Mouse (Mus musculus) forebrain, embryonic 10.5 days (tissue): ENCODE results near the gene Rps6ka1. TPM values are rescaled to one million over a fixed set of nuclear protein-coding genes. Genes with fewer than 3 reads are reported as not detected.
"Not testable (repeated sequence)": the region's sequence is repeated elsewhere in the genome, so short reads cannot be mapped to it uniquely, and the experiment has no call there.

Source experiments
- DNase-seq: peaks from one replicate; pipeline ENCODE4 v3.0.0-alpha.2; 2017; ENCODE audit warnings: low spot score; ENCODE audit errors: extremely low spot score
- H3K27ac ChIP-seq: fragments of 300-500 bp; sonication (generic); 2 replicates; pipeline ENCODE4 v1.5.1; 2016; ENCODE audit warnings: mild to moderate bottlenecking
- H3K27me3 ChIP-seq: fragments of 300-500 bp; sonication (generic); 2 replicates; pipeline ENCODE4 v1.6.1; 2016; ENCODE audit warnings: mild to moderate bottlenecking; ENCODE audit not compliant: poor library complexity, severe bottlenecking
- H3K36me3 ChIP-seq: fragments of 300-500 bp; sonication (generic); replicated peaks from 2 replicates; pipeline ENCODE4 v1.6.1; 2016; ENCODE audit warnings: mild to moderate bottlenecking, moderate library complexity
- H3K4me1 ChIP-seq: fragments of 300-500 bp; sonication (generic); 2 replicates; pipeline ENCODE4 v1.6.1; 2016
- H3K4me3 ChIP-seq: fragments of 300-500 bp; sonication (generic); 2 replicates; pipeline ENCODE4 v1.5.1; 2016; ENCODE audit warnings: mild to moderate bottlenecking, moderate library complexity
- H3K9me3 ChIP-seq: fragments of 300-500 bp; sonication (generic); 2 replicates; pipeline ENCODE4 v1.6.1; 2016; ENCODE audit warnings: mild to moderate bottlenecking, moderate library complexity
- WGBS: fragments of 180-500 bp; shearing (Covaris S2); methylation state at CpG from one replicate; pipeline ENCODE4 v1.1.7; 2016; 5-methylcytosine and 5-hydroxymethylcytosine counted together
- polyA plus RNA-seq: library from polyadenylated mRNA; unstranded; fragments of >200 nt; fragmentation: Nextera tagmentation; extraction: Ambion mirVana; gene quantifications from 2 replicates; pipeline ENCODE4 v1.2.1, GENCODE M21; 2016

The Rps6ka1 gene
- polyA plus RNA-seq, 1 experiment from 2014 or later = 42.7 TPM

DNA sequence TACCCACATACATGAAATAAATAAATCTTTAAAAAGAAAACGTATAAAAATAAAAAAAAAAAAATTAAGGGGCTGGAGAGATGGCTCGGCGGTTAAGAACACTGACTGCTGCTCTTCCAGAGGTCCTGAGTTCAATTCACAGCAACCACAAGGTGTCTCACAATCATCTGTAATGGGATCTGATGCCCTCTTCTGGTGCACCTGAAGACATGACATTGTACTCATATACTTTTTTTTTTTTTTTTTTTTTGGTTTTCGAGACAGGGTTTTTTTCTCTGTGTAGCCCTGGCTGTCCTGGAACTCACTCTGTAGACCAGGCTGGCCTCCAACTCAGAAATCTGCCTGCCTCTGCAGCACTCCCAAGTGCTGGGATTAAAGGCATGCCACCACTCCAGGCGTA is 18.7 kb upstream of the Rps6ka1 start:
- H3K9me3 ChIP-seq, H3K36me3 ChIP-seq, DNase-seq, H3K27ac ChIP-seq, H3K4me3 ChIP-seq, H3K27me3 ChIP-seq: not testable (repeated sequence)
- peaks cover 15% of the 10 kb centered on the region for H3K4me1 ChIP-seq
- WGBS = 82% methylated on average over 5 of the region's 5 CpGs

DNA sequence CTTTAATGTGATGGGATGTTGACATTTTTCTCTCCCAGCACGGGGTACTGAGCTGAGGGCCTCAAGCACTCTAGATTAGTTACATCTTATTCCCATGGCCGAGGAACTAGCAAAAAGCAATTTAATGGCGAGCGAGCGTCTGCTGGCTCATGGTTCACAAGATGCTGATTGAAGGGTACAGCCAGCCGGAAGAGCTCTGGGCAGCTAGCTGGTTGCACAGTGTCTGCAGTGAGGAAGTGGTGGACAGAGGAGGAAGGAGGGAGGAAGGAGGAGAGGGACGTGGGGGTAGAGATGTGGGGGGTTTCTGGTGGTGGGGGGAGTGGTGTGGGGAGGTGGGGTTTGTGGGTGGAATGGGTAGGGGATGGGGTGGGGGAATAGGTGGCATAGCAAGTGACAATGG is 17.6 kb upstream of the Rps6ka1 start:
- Histone ChIP-seq H3K27me3 (no peaks in the 10 kb centered on the region), H3K4me1 (peaks cover 5% of the 10 kb centered on the region), H3K27ac (no peak overlapping the region), H3K9me3 (no peaks in the 10 kb centered on the region), H3K4me3 (no peak overlapping the region), H3K36me3 (no peaks in the 10 kb centered on the region)
- 85% methylated on average over 7 of the region's 7 CpGs for WGBS
- no peak for DNase-seq

DNA sequence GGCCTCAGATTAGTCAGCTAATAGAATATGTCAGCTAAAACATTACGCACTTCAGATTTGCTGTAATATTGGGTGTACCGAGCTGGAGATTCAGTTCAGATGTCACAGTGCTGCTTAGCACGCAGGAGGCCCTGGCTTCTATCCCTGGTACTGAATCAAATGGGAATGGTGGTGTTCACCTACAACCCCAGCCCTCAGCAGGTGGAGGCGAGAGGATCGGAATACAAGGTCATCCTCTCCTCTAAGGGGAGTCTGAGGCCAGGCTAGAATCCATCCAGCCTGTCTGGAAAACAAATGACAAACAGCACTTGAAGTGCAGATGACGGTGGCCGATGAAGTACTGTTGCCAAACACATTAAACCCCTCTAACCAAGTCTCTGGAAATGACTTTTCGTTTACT is 16.7 kb upstream of the Rps6ka1 start:
- DNase-seq = no peak
- WGBS = 86% methylated on average over 8 of the region's 8 CpGs
- Histone ChIP-seq H3K4me3 (no peak overlapping the region), H3K36me3 (no peaks in the 10 kb centered on the region), H3K4me1 (no peaks in the 10 kb centered on the region), H3K9me3 (no peaks in the 10 kb centered on the region), H3K27me3 (no peaks in the 10 kb centered on the region), H3K27ac (no peak overlapping the region)

DNA sequence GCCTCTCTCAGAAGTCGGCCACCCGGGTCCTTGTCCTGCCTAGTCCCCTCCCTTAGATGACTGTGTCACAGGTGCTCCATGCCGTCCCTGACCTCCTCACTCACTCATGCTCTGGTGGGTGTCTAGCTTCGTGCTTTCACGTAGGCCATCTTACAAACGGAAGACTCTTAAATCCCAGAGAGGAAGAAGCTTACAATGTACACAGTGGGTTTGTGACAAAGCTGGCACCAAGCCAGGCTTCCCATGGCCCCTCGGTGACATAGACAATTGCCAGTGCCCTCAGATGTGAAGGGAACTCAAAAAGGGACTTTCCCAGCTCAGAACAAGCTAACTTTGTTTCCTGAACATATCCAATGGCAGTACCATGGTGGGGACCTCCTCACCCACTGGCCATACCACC is 15.8 kb upstream of the Rps6ka1 start:
- WGBS = 88% methylated on average over 7 of the region's 7 CpGs
- Histone ChIP-seq H3K4me1 (peaks cover 2% of the 10 kb centered on the region), H3K36me3 (no peaks in the 10 kb centered on the region), H3K4me3 (no peak overlapping the region), H3K27me3 (no peaks in the 10 kb centered on the region), H3K27ac (no peak overlapping the region), H3K9me3 (no peaks in the 10 kb centered on the region)
- no peak for DNase-seq

DNA sequence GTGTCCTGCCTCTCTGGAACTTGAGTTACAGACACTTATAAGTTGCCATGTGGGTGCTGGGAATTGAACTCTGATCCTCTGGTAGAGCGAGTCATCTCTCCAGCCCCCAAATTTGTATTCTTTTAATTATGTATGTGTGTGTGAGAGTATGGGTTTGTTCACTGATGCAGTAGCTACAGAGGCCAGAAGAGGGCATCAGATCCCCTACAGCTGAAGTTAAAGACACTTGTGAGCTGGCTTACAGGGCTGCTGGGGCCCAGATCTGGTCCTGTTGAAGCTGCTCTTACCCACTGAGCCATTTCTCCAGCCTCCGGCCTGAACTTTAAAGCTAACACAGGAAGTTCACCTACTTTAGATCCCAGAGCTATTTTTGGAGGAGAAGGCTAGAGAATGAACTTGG is 14.9 kb upstream of the Rps6ka1 start:
- Histone ChIP-seq H3K4me1 (peaks cover 7% of the 10 kb centered on the region), H3K4me3 (no peak overlapping the region), H3K27ac (no peak overlapping the region), H3K27me3 (no peaks in the 10 kb centered on the region), H3K9me3 (no peaks in the 10 kb centered on the region), H3K36me3 (no peaks in the 10 kb centered on the region)
- 93% methylated on average over 2 of the region's 2 CpGs for WGBS
- no peak for DNase-seq

DNA sequence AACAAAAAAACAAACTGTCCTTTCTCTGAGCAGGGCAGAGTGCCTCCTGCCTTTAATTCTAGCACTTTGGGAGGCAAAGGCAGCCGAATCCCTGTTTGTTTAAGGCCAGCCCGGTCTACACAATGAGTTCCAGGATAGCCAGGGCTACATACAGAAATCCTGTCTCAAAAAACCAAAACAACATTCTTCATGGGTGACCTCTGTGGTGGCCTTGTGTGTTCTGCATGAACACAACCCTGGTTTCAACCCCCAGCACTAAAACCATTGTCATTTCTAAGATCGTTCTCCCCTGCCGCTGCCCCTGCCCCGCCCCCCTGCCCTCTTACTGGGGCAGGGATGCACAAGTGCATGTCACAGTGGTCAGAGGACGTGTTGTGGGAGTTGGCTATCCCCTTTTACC is 13.3 kb upstream of the Rps6ka1 start:
- H3K27me3 ChIP-seq = no peaks in the 10 kb centered on the region
- H3K9me3 ChIP-seq = no peaks in the 10 kb centered on the region
- WGBS = 88% methylated on average over 6 of the region's 6 CpGs
- peaks cover 7% of the 10 kb centered on the region for H3K4me1 ChIP-seq
- H3K36me3 ChIP-seq = no peaks in the 10 kb centered on the region
- DNase-seq = no peak
- H3K4me3 ChIP-seq = no peak overlapping the region
- no peak overlapping the region for H3K27ac ChIP-seq

DNA sequence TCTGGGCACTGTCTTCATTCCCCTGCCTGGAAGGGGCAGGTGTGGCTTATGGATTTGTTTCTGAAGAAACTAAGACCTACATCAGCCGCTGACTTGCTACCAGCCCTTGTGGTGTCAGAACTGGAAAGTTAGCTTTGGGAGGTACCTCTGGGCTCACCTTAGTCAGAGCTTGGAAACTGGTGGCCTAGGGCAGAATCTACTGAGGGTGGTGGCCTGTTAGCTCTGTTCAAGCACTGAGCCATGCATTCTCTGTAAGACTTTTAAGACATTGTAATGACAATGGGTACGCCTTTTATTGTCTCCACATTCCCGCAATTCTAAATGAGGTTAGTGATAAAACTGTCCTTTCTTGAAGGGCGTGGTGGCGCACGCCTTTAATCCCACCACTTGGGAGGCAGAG is 12.8 kb upstream of the Rps6ka1 start:
- Histone ChIP-seq H3K27me3 (no peaks in the 10 kb centered on the region), H3K27ac (no peak overlapping the region), H3K9me3 (no peaks in the 10 kb centered on the region), H3K4me1 (peaks cover 7% of the 10 kb centered on the region), H3K4me3 (no peak overlapping the region), H3K36me3 (no peaks in the 10 kb centered on the region)
- 96% methylated on average over 6 of the region's 6 CpGs for WGBS
- no peak for DNase-seq

DNA sequence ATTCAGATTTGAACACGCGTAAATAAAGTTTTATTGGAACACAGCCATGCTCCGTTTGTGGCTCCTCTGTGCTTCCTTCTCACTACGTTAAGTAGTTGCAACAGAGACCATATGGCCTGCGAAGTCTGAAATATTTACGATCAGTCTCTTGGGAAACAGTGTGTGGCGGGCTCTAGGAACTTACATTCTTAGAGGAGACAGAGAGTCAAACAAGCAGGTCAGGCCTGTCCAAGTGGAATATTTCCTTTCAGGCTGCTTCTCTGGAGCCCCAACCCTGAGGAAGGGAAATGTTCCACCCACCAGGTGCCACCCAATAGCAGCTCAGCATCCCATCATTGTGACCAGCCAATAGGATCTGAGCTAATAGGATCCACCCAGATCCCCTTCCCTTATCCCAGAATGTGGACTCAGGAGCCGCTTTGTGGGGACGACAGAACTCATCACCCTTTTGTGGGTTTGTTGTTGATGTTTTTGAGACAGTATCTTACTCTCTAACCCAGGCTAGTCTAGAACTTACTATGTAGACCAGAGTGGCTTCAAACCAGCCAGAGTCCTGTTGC is 11.7 kb upstream of the Rps6ka1 start:
- Histone ChIP-seq H3K4me3 (no peak overlapping the region), H3K9me3 (no peaks in the 10 kb centered on the region), H3K27ac (no peak overlapping the region), H3K27me3 (no peaks in the 10 kb centered on the region), H3K4me1 (peaks cover 7% of the 10 kb centered on the region), H3K36me3 (no peaks in the 10 kb centered on the region)
- no peak for DNase-seq
- WGBS = 85% methylated on average over 9 of the region's 9 CpGs

DNA sequence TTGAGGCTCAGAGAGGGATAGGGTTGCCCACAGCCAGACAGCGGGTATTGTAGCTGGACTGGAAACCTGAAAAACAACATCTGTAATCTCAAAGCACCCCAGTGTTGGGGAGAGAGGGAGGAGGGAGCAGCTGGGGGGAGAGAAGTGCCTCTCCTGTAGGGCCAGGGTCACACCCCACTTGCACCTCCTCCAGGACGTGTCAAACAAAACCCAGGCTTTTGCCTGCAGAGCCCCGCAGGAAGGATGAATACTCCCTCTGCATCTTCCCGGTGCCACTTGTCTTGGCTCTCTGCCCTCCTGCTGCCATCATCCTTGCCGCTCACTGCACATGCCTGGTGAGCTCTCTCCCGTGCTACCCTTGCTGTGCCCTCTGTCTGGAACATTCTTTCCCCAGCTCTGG is 10.6 kb upstream of the Rps6ka1 start:
- WGBS = 33% methylated on average over 6 of the region's 6 CpGs
- Histone ChIP-seq H3K27me3 (no peaks in the 10 kb centered on the region), H3K4me3 (no peak overlapping the region), H3K27ac (no peak overlapping the region), H3K4me1 (peaks cover 7% of the 10 kb centered on the region), H3K9me3 (no peaks in the 10 kb centered on the region), H3K36me3 (no peaks in the 10 kb centered on the region)
- no peak for DNase-seq

DNA sequence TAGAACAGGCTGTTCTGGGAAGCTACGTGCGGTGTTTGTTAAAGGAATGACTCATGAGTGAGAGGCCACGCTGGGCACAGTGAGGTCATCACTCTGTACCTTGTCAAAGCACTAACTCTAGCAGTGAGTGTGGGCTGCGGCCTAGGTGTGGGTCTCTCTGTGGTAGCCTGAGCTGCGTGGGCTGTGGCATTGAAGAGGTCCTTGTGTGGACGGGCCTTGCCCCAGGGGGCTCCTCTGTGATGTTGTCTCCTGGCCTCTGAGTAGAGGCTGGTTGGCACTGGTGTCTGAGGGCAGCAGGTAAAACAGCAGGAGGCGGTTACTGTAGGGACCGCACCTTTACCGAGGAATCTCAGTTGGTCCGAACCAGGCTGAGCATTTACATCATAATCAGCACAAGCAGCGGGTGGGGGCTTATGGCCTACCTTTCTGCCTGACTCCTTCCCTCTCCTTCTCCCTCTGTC is 9.9 kb upstream of the Rps6ka1 start:
- Histone ChIP-seq H3K4me1 (peaks cover 7% of the 10 kb centered on the region), H3K4me3 (no peak overlapping the region), H3K36me3 (no peaks in the 10 kb centered on the region), H3K27ac (no peak overlapping the region), H3K27me3 (no peaks in the 10 kb centered on the region), H3K9me3 (no peaks in the 10 kb centered on the region)
- WGBS = 63% methylated on average over 11 of the region's 11 CpGs
- DNase-seq = no peak

DNA sequence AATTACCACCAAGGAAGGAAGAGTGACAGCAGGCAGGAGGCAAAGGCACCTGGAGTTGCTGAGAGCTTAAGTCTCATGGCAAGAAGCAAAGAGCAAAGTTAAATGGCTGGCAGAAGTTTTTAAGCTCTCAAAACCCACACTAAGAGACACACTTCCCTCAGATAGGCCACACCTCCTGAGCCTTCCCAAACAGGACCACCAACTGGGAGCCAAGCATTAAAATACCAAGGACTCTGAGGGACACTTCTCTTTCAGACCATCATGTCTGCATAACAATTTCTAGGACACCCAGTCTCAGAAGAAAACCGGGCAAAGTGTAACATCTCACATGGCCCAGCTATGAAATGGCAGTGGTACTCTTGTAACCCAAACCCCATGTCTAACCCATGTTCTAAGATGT is 9.4 kb upstream of the Rps6ka1 start:
- DNase-seq = no peak
- no peak overlapping the region for H3K27ac ChIP-seq
- WGBS = 77% methylated on average over 1 of the region's 1 CpGs
- H3K4me1 ChIP-seq = peaks cover 7% of the 10 kb centered on the region
- H3K27me3 ChIP-seq = no peaks in the 10 kb centered on the region
- H3K36me3 ChIP-seq = no peaks in the 10 kb centered on the region
- H3K4me3 ChIP-seq = no peak overlapping the region
- H3K9me3 ChIP-seq = no peaks in the 10 kb centered on the region

DNA sequence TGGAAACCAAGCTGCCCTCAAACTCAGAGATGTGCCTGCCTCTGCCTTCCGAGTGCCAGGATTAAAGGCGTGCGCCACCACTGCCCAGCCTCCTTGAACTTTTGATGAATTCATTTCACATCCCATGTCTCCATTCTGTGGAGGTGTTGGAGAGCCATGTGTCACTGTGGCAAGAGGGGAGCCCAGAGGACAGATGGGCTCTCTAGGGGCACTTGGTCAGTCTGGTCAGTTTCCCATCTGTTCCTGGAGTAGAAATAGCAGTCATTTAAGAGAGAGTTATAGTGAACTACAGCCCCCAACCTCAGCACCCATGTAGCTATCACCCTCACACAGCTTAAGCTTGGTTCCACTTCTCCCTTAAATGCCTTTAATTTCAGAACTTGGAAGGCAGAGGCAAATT is 8.4 kb upstream of the Rps6ka1 start:
- Histone ChIP-seq H3K9me3 (no peaks in the 10 kb centered on the region), H3K27me3 (no peaks in the 10 kb centered on the region), H3K4me3 (no peak overlapping the region), H3K27ac (no peak overlapping the region), H3K36me3 (no peaks in the 10 kb centered on the region), H3K4me1 (peaks cover 7% of the 10 kb centered on the region)
- no peak for DNase-seq
- 99% methylated on average over 3 of the region's 3 CpGs for WGBS

DNA sequence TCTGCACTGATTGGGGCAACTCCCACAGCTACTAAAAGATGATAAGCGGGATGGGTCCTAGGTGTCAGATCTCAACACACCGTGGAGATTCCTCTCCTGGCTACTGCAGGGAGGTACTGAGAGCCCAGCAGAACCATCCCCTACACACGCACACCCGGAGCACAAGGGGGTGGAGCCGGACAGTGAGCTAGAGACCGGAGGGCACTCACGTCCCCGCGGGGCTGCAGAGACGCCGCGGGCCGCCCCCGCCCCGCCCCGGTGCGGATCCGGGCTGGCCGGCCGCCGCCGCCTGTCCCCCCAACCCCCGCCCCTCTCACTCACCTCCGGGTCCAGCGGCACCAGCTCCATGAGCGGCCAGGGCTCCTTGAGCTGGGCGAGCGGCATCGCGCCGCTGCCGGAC is 348 bp downstream of the Rps6ka1 start:
- peak; percentile 36 for DNase-seq
- peak overlapping the region; percentile 91 for H3K27ac ChIP-seq

DNA sequence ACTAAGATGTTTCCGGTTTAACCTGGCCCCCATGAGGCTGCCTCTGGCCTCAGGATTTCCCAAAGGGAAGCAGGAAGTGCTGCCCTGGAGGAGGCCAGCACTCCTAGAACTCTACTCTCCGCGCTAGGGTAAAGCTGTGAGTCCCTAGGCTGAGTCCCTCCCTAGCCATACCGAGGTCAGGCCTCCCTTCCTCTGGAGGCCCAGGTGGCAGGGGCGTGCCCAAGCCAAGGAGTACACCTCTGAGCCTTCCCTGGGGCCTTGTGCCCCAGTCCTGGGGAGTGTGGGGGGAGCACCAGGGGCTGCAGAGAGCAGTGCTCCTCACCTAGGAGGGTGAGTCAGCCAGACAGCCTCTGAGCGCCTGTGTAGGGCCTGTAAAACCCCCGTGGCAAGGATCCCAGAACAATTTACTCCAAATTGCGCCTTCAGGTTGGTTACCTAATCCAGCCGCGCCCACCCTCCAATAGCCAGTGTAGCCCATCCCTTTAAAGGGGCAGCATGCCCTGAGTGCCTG is 1.6 kb downstream of the Rps6ka1 start:
- no peaks in the 10 kb centered on the region for H3K36me3 ChIP-seq
- WGBS = 14% methylated on average over 10 of the region's 10 CpGs
- peak overlapping the region; percentile 21; the same call in 1 of the 2 replicates for H3K27ac ChIP-seq
- H3K9me3 ChIP-seq = no peaks in the 10 kb centered on the region
- H3K4me1 ChIP-seq = peaks cover 34% of the 10 kb centered on the region
- H3K27me3 ChIP-seq = peaks cover 14% of the 10 kb centered on the region
- no peak for DNase-seq
- H3K4me3 ChIP-seq = peak overlapping the region; percentile 79

More for the DNA sequence above, 348 bp downstream of the Rps6ka1 start:
- Histone ChIP-seq H3K9me3 (no peaks in the 10 kb centered on the region), H3K36me3 (no peaks in the 10 kb centered on the region), H3K27me3 (peaks cover 14% of the 10 kb centered on the region), H3K4me3 (peak overlapping the region; percentile 79), H3K4me1 (peaks cover 34% of the 10 kb centered on the region)
- 1% methylated on average over 25 of the region's 32 CpGs for WGBS
